Mouse (Mus musculus): Measurements from ENCODE around the gene Utrn. TPM values are rescaled to one million over a fixed set of nuclear protein-coding genes. Genes with fewer than 3 reads are reported as not detected.

Gene Utrn
- polyA plus RNA-seq, 2 experiments from 2014 or later: 414 to 617 TPM

DNA sequence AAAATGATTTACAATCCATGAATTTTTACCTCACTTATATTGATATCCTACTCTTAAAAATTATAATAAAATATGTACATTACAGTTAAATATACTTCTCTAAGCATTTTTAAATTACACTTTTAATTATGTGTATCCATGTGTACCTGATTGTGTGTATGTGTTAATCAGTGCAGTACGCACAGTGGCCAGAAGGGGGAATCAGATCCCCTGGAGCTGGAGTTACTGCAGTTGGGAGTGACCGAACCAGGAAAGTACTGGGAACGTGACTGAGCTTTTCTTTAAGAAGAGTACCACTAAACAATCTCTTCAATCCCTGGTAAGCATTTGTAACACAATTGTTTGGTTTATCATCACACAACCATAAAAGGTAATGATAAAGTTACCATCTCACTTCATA, 285.7 kb downstream of the Utrn start:
- ATAC-seq: no peak

DNA sequence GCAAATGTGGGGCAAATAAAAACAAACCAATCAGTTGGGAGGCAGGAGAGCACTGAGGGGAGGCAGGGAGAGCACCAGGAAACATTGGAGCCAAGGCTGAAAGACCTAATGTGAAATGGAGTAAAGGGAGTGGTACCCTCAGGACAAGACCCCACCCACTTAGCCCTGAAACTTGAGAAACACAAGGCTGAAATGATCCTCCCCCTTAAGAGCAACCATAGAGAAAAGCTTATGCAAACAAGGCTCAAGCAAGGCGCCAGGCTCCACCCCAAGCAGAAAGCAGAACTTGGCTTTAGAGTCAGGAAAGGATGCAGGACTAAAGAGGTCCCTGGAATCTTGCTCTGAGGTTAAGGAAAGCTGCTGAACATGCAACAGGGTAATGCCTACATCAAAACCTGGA, 290.1 kb downstream of the Utrn start:
- ATAC-seq: no peak

DNA sequence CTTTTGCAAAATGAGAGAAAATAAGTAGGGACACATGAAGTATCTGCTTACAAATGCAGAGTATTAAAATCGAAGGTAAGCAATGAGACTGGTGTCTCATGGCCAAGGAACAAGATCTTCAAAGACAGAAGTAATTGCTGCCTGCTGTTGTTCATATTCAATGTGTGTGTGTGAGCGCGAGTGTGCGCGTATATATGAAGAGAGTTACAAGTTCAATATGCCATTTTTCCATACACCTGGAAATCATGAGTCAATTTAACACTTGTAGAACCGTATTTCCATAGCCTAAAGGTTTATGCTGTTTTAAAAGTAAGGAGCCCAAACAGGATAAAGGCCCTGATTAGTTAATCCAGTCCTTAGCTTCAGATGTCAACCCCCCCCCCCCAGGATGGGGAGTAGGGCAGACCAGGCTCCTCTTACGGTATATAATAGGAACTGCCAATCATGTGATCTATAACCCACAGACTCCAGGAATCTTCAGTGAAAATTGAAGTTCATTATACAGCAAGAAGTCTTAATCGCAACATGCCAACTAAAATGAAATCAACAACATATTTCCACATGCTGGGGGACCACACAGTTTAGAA, 293.2 kb downstream of the Utrn start:
- ATAC-seq: no peak

DNA sequence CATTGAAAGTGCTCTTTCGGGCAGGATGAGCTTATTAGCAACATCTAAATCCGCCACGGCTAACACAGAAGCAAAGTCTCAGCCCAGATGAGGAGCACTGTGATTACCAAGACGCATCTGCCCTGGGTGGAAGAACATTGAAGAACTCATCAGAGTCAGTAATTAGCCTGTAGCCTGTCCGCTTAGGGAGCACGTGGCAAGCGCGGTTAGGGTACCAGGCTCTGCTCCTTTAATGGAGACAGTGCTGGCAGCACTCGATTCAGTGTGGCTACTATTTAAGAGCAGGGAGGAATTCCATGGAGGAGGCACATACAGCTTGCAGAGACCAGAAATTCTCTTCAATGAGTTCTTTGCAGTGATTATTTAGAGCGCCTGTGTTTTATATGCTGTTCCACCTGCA, 294.4 kb downstream of the Utrn start:
- no peak for ATAC-seq

DNA sequence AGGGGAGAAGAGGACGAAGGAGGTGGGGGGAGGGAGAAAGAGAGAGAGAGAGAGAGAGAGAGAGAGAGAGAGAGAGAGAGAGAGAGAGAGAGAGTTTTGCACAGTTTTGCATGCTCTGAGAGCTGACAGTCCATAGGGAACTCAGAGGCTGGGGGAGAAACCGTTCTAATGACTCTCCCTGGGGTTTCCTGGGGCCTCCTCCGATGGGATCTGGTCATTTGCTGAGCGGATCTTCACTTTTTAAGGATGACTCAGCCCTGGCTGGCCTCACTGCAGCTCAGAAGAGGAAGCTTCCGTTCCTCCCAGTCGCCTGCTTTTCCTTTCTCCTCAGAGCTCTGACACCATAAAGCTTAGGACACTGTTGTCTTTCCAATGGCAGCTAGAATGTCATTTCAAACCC, 295.6 kb downstream of the Utrn start:
- ATAC-seq: no peak

DNA sequence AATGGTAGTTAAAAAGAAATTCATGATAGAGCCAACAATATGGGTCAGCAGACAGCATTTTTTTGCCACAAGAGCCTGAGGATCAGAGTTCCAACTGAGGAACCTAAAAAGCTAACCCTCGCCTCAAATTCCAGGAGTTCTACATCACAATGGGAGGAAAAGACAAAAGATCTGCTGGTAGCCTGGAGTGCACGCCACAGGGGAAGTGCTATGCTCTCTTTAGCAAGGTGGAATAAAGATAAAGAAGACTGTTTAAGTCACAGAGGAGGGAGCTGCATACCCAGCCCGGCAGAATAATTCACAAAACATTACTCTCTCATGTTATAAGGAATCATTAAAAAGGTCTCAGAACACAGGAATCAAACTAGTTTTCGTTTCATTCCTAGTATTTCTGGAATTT, 296.4 kb downstream of the Utrn start:
- ATAC-seq: no peak

DNA sequence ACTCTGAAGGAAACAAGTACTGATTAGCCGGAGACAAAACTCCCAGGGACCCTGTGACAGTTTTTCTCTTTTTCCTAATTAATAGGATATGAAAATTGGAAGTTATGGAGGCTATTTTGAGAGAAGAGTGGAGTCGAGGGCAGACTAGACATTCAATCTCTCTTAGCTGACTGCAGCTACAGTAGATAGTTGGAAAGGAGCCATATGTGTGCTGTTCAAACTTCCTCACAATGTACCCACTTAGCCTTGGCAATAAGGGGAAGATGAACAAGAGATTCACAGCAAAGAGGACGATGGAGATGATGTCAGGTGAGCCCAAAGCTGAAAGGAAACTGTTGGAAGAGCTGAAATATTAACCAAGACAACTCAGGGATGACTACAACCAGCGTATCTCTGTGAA, 304.7 kb downstream of the Utrn start:
- no peak for ATAC-seq

DNA sequence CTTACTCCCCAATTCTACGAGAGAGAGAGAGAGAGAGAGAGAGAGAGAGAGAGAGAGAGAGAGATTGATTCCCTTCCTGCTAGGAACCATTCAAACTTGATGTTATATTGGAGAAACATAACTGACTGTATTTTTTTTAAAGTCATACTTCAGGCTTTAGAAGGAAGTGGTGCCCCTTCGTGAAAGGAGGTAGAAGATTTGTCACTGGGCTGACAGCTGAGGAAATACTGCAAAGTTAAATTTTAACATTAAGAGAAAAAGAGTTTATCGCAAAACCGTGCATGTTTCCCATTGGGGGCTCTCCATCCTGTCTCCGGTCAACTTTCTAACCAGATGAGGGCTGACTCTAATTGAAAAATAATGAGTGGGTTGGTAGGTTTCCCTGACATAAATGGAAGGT, 310.4 kb downstream of the Utrn start:
- no peak for ATAC-seq

DNA sequence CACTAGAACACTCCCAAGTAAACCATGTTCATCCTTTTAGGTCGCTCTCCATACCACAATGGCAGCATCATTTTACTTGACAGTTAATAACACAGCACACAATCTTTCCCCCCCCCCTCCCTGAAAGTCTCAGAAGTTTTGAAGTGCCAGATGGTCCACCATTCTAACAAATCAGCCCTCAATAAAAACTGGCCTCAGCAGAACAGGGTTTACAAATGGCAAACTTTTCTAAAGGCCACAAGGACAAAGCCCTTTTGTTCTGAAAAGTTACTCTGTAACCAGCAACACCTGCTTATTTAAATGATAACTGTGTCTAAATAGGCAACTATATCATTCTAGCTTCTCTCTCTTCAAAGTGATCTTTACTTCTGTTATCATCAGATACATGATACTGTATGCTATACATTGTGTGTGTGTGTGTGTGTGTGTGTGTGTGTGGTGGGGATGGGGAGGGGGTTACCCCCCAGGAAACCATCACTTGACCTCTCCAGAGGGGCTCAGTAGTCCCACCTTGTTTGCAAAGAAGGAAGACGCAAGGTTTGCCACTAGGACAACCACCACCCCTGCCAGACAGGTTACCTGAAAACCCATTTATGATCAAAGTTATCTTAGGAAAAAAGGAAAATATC, 315.0 kb downstream of the Utrn start:
- no peak for ATAC-seq

DNA sequence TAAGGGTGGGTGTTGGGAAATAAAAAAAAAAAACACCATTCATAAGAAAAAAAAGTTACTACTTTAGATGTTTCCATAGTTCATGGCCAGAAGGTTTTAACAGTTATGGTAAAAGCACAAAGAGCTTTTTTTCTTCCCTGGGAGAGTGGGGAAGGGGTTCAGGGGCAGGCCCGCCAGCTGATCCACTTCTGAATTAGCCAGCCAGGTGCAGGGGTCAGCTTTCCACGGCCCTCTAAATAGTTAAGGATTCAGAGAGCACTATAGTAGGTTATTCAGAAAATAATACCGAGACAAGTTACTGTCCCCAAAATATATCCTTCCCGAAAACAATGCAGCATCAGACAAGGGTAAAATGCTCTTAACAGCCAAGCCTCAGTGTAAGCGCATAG, 316.3 kb downstream of the Utrn start:
- no peak for ATAC-seq

DNA sequence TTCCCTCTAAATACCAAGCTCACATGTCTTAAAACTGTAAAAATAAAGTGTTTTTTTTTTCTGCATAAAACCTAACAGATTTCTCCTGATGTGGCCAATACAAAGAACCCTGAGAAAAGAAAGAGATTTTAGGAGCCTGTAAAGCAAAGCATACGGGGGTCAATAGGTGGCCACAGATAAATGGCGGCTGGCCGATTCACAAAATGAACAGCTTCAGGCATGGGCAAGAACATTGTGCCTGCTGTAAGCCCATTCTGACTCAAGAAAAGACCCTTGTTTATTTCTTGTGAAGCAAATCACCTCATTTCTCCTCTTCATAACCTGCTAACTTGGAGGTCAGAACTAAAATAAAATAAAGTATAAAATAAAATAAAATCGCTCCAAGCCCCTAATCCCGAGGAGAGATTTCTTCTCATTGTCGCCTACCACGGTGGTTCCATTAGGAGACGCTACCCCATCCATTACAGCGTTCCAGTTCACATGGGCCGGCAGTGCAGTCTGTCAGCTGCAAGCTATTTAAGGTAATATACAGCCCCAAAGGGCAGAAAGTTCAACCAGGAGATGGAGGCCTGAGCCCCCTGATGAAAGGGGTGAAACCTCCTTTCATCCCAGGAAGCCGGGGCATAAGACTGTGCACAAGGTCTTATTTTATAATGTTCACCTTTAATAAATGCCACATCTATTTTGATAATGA, 316.8 kb downstream of the Utrn start:
- ATAC-seq: no peak

DNA sequence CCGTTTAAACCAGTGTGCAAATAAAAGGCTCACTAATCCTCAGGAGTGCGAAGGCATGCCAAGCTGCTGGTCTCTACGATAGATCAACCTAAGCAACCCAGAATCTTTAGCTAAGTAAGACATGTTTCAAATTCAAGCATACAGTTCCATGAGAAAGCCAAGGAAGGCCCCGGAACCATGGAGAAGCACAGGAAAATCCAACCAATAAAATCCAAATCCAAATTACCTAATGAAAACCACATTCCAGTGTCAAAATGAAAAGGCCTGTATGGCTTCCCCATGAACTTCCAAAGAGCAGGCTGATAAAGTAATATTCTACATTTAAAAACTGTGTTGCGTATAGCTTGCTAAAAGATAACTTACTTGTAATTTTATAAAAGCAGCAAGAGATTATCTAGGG, 317.4 kb downstream of the Utrn start:
- no peak for ATAC-seq

DNA sequence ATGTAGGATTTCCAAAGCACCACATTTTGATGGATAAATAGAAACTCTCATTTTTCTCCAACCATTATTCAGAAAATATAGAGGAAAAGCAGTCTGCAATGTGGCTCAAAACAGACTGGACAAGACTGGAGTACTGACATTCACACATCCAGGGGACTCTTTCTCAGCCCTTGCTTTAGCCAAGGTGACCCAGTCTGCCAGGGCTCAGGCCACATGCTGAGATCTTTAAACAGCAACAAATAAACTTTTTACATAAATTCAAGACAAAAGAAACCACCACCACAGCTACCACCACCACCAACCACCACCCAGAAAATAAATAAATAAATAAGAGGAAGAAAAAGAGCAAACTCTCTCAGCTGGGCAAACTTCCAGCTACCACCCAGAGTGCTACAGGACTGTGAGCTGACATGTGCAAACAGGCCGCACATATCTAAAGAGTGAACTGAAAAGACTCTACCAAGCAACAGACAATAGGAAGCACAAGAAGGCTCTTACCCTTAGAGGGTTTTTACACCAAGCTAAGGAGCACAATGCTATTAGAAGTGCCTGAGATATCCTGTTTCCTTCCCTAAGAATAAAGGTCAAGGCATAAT, 319.1 kb downstream of the Utrn start:
- no peak for ATAC-seq

DNA sequence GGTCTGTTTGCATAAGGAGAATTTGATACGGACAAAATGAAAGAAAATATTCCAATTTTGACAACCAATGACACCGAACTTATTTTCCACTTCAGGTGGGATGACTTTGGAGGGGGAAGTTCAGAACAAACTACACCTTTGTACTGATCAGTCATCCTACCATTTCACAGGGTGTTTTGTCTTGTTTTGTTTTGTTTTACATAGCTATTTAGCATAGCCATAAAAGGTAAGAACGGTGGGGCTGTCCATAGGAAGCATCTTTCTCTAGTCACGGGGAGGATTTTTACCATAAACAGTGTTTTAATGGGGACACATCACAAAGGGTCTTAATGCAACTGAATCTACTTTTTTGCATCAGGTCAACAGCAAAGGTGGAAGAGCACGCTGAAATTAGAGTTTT, 319.9 kb downstream of the Utrn start:
- ATAC-seq: no peak

DNA sequence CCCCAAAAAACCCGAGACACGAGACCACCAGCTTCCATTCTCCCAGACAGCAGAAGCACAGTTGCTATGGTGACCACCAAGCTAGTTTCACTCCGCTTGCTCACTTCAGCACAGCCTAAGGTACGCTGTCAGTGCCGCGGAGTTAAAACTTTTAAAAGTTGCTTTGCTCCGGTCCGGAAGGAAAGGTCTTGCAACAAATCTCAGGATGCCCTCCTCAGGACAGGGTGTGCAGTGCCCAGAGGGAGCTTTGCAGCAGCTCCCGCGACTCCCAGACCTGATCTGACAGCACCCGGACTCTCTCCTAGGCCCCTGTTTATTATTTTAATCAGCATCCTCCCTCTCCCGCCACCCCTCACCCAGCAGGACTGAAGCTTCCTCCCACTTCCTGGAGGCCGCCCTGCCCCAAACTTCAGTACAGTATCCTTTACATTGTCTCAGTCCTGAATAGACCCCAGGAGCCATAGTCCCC, 320.5 kb downstream of the Utrn start:
- ATAC-seq: no peak

DNA sequence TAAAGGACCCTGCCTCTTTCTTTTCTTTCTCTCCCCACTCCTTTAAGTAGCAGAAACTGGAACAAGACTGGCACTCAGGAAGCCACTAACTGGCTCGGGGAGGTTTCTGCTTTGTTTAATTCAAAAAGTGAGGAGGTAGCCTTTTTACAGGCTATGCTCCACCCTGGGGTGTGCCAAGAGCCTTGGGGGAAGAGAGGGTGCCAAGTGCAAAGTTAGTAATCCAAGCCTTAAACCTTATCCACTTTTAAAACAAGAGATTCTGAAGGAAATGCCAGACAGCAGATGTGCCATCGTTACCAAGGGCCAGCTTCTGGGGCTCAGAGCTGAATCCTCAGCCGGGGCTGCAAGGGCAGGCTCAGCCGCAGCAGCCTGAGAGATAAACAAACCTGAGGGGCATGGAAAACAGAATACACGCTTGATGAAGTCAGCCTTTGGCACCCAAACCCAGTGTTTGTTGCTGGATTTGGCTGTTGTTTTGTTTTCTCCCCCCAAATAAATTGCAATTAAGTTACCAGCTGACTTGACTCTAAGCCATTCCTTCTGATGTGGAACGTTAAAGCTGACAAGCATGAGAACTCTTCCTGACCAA, 322.0 kb downstream of the Utrn start:
- ATAC-seq: no peak

DNA sequence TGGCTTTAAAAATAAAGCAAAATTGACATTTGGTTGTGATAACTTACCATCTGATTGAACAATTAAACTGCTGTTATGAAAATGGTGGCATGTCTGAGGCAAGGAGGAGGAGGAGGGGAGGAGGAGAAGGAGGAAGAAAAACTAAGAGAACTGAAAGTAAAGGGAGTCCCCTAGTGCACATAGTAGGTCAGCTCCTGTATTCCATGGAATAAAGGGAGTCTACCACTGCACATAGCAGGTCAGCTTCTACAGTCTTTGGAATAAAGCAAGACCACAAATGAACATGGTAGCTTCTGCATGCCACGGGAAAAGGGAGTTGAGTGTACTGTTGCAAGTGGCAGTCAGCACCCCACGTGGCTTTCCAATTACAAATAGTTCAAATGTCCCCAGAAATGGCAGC, 323.7 kb downstream of the Utrn start:
- no peak for ATAC-seq

DNA sequence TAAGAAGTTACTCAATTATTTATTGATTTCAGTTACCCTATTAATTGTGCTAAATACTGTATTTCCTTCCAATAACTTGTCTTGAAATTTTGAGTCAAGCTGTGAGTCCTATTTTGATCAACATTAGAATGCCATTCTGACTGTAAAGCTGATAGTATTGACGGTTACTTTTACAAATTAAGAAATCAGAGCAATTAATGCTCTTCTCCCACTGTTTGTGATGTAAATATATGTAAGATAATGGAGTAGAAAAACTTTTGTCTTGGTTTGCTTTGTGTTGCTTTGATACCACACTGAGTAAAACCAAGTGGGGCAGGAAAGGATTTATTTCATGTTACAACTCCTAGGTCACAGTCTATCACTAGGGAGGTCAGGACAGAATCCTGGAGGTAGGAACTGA, 327.4 kb downstream of the Utrn start:
- no peak for ATAC-seq

DNA sequence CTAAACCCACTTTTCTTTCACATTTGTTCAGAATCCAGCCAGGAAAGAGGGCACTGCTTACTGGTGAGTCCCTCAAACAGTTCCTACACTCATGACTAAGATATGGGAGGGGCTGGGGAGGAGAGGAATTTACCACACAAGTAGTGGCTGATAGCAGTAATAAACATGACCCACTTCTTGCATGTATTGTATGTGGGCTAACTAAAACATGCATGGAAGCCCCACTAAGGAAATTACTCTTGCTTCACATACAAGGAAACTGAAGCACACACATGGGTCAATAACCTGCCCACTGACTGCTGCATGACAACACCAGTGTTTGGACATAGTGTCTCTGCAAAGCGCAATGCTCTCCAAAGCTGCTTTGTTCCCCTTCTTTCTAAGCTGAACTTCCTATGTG, 333.9 kb downstream of the Utrn start:
- no peak for ATAC-seq

DNA sequence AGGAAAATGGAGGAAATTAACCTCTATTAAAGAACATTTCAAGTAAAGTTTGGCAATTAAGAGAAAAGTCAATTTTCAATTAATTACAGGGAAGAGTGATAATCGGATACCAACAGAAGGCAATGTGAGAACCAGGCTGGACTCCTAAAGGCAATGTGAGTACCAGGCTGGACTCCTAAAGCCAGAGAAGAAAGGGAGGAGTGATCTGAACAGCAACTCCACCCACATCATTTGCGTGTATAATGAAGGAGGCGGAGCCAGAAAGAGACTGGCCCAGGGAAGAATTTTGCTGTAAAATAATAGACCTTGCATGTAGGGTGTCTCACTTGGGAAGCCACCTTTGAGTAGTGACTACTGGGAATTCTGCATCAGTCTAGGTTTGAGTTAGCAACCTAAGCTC, 334.4 kb downstream of the Utrn start:
- no peak for ATAC-seq

DNA sequence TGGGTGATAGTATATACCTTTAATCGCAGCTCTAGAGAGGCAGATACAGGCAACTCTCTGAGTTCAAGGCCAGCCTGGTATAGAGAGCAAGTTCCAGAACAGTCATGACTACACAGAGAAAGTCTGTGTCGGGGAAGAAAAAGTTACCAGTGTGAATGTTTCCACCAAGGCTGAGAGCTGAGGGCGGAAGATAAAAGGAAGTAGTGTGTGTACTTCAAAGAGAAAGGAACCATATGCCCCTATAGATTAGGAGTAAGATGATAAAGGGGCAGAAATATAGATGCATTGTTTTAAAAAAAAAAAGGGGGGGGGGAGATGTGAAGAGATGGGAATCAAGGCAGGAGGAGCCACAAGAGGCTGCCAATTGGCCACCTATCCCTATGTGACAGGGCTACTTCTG, 334.9 kb downstream of the Utrn start:
- ATAC-seq: no peak

DNA sequence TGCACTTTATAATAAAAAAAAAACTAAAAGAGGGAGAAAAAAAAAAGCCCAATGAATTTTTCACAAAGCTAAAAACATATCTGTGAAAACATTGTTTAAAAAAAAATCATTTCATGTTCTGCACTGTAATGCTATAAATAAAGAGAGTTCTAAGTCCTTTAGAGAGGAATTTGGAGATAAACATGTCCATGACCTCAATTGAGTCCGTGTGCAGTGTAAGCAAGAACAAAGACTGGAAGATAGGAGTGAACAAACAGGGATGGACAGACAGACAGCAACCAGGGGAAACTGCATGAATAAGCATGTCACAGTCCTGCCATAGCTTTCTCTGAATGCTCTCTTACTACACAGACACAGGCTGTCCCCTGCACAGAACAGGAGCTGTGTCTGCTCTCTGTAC, 347.1 kb downstream of the Utrn start:
- ATAC-seq: no peak

DNA sequence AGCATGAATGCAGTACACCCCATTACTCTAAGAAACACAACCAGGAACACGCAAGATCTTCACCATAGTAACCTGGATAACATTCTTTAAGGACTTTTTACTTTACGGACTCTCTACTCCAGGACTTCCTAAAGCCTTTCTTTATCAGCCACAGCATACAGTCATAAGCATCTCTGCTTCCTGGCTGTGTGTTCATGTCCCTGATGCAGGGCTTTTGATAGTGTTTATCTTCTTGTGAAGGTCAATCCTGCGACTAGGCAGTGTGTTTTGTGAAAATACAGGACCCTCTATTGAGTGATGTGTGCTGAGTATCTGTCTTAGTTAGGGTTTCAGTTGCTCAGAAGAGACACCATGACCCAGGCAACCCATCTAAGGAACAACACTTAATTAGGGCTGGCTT, 351.0 kb downstream of the Utrn start:
- no peak for ATAC-seq

DNA sequence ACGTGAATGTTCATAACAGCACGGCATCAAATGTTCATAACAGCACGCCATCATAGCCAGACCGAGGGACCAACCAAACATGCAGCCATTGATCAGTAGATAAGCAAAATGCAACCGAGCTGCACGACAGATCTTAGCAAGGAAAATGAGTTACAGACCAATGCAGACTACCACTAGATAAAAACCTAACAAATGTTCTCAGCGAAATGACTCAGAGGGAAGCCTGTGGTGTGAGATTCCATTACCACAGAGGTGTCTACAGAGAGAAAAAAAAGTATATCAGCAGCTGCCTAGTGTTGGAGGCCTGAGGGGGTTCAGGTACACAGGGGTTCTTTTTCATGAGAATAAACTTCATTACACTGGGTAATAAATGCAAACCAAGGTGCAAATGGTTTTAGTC, 363.6 kb downstream of the Utrn start:
- ATAC-seq: no peak
